Mouse (Mus musculus) heart, embryonic 10.5 days (tissue): ENCODE measurements around the gene Egr2. TPM values are rescaled to one million over a fixed set of nuclear protein-coding genes. Genes with fewer than 3 reads are reported as not detected.

Experiments used
- DNase-seq: peaks from one replicate; pipeline ENCODE4 v3.0.0-alpha.2; 2017; ENCODE audit warnings: low spot score
- H3K27ac ChIP-seq: fragments of 300-500 bp; sonication (generic); 2 replicates; pipeline ENCODE4 v1.5.1; 2016; ENCODE audit warnings: mild to moderate bottlenecking
- H3K27me3 ChIP-seq: fragments of 300-500 bp; sonication (generic); 2 replicates; pipeline ENCODE4 v1.6.1; 2016; ENCODE audit warnings: mild to moderate bottlenecking; ENCODE audit not compliant: poor library complexity, insufficient read depth, severe bottlenecking
- H3K36me3 ChIP-seq: fragments of 300-500 bp; sonication (generic); 2 replicates; pipeline ENCODE4 v1.6.1; 2016; ENCODE audit warnings: mild to moderate bottlenecking, moderate library complexity
- H3K4me1 ChIP-seq: fragments of 300-500 bp; sonication (generic); 2 replicates; pipeline ENCODE4 v1.6.1; 2016; ENCODE audit warnings: mild to moderate bottlenecking
- H3K4me3 ChIP-seq: fragments of 300-500 bp; sonication (generic); 2 replicates; pipeline ENCODE4 v1.5.1; 2016; ENCODE audit warnings: mild to moderate bottlenecking, moderate library complexity
- H3K9me3 ChIP-seq: fragments of 300-500 bp; sonication (generic); 2 replicates; pipeline ENCODE4 v1.6.1; 2016; ENCODE audit warnings: mild to moderate bottlenecking, moderate library complexity
- WGBS: fragments of 180-500 bp; shearing (Covaris S2); methylation state at CpG from one replicate; pipeline ENCODE4 v1.1.7; 2016; 5-methylcytosine and 5-hydroxymethylcytosine counted together
- polyA plus RNA-seq: library from polyadenylated mRNA; unstranded; fragments of >200 nt; fragmentation: Nextera tagmentation; extraction: Ambion mirVana; gene quantifications from 2 replicates; pipeline ENCODE4 v1.2.1, GENCODE M21; 2016

The Egr2 gene
- polyA plus RNA-seq, 1 experiment from 2014 or later: 0.13 TPM

GRCm38 (mm10) chr10:67585873-67586610 is 50.8 kb downstream of the Egr2 start:
- WGBS: 79% methylated on average over 18 of the region's 18 CpGs

More at GRCm38 (mm10) chr10:67585873-67586610, 50.8 kb downstream of the Egr2 start:
- Histone ChIP-seq H3K9me3 (no peaks in the 10 kb centered on the region), H3K4me3 (no peak overlapping the region), H3K27me3 (no peaks in the 10 kb centered on the region), H3K36me3 (no peaks in the 10 kb centered on the region), H3K27ac (no peak overlapping the region), H3K4me1 (peaks cover 4% of the 10 kb centered on the region; the same call in 1 of the 2 replicates)
- no peak for DNase-seq

Other genes starting within 250 kb of the Egr2 start
- 63.5 and 67.7 TPM in 2 replicates for gene Ado, start 13.5 kb downstream of the Egr2 start, polyA plus RNA-seq